Mouse (Mus musculus): ENCODE measurements around the gene Gm42688. TPM values are rescaled to one million over a fixed set of nuclear protein-coding genes. Genes with fewer than 3 reads are reported as not detected.
"Not testable (repeated sequence)": the region's sequence is repeated elsewhere in the genome, so short reads cannot be mapped to it uniquely, and the experiment has no call there.

Gene Gm42688
- polyA plus RNA-seq, 1 experiment from 2014 or later: 2.3 TPM

GRCm38 (mm10) chr6:83153485-83153884 lies 52.1 kb downstream of the Gm42688 start:
- no peak overlapping the region for H3K27ac ChIP-seq
- WGBS (ENCODE audit: insufficient replicate concordance): 52% methylated on average over 5 of the region's 5 CpGs
- peaks cover 14% of the 10 kb centered on the region for H3K36me3 ChIP-seq
- H3K4me2 ChIP-seq: no peak overlapping the region
- H3K4me3 ChIP-seq: no peak overlapping the region
- H3K27me3 ChIP-seq (replicated peaks): peaks cover 60% of the 10 kb centered on the region
- no peak overlapping the region for H3K9ac ChIP-seq
- no peak for ATAC-seq
- no peaks in the 10 kb centered on the region for H3K9me3 ChIP-seq (replicated peaks)
- H3K4me1 ChIP-seq: peaks cover 25% of the 10 kb centered on the region

GRCm38 (mm10) chr6:83155552-83156238 lies 54.3 kb downstream of the Gm42688 start:
- no peak overlapping the region for H3K27ac ChIP-seq
- no peak; the same call in 1 of the 2 replicates for ATAC-seq

DNA sequence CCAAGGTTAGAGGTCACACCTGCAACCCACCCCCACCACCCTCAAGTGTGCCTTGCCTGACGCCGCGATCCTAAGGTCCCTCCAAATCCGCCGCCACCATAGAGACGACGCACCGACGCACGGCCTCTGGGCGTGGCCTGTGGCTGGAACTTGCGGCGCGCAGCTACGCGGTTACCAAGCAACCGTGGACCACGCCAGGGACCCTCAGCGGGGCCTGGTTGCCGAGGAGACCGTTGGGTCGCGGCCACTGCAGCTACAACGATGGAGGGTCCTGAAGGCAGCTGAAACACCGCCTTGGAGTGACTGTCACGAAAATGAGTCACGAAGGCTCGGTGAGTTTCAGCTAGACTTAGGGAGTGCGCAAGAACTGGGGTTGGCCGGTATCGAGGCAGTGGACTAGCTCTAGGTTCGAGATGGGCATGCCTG lies 54.9 kb downstream of the Gm42688 start, which contains the start of the genes Wdr54 and 1700003E16Rik:
Gene Wdr54, minus strand, starts transcription at position 139 of the 426 bp plus-strand sequence.
Gene 1700003E16Rik, plus strand, starts transcription at position 146 of the 426 bp plus-strand sequence.
- Histone ChIP-seq H3K4me3 (peak within 1 kb of the TSS; percentile 55), H3K9me3 (replicated peaks) (no peaks in the 10 kb centered on the region), H3K4me1 (peaks cover 22% of the 10 kb centered on the region), H3K4me2 (peak within 1 kb of the TSS; percentile 84), H3K36me3 (no peaks in the 10 kb centered on the region; the same call in 1 of the 2 replicates), H3K27me3 (replicated peaks) (peaks cover 78% of the 10 kb centered on the region), H3K27ac (no peak within 1 kb of the TSS), H3K9ac (peak within 1 kb of the TSS; percentile 52)
- 3% methylated on average over 32 of the region's 32 CpGs for WGBS (ENCODE audit: insufficient replicate concordance)
- 0 out of 2 replicates have a peak, but pooled peaks have one; percentile 40 for ATAC-seq

More at GRCm38 (mm10) chr6:83155552-83156238, 54.3 kb downstream of the Gm42688 start:
- H3K27me3 ChIP-seq (replicated peaks): peaks cover 72% of the 10 kb centered on the region
- H3K9ac ChIP-seq: peak overlapping the region; percentile 52; the same call in 1 of the 2 replicates
- H3K4me1 ChIP-seq: peaks cover 25% of the 10 kb centered on the region
- peak overlapping the region; percentile 84 for H3K4me2 ChIP-seq
- no peaks in the 10 kb centered on the region for H3K9me3 ChIP-seq (replicated peaks)
- H3K4me3 ChIP-seq: peak overlapping the region; percentile 55
- WGBS (ENCODE audit: insufficient replicate concordance): 13% methylated on average over 23 of the region's 23 CpGs
- H3K36me3 ChIP-seq: peaks cover 2% of the 10 kb centered on the region

DNA sequence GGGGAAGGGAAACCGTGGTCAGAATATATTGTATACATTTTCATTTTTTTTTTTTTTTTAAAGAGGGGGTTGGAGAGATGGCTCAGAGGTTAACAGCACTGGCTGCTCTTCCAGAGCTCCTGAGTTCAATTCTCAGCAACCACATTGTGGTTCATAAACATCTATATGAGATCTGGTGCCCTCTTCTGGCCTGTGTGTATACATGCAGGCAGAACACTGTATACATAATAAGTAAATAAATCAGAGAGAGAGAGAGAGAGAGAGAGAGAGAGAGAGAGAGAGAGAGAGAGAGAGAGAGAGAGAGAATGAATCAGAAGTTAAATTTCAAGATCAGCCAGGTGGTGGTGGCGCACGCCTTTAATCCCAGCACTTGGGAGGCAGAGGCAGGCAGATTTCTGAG lies 58.0 kb downstream of the Gm42688 start:
- not testable (repeated sequence) for H3K27ac ChIP-seq; H3K36me3 ChIP-seq; ATAC-seq; H3K9me3 ChIP-seq (replicated peaks); H3K9ac ChIP-seq; H3K4me3 ChIP-seq; H3K4me2 ChIP-seq
- WGBS (ENCODE audit: insufficient replicate concordance): 17% methylated on average over 3 of the region's 3 CpGs
- Histone ChIP-seq H3K27me3 (replicated peaks) (peaks cover 75% of the 10 kb centered on the region), H3K4me1 (peaks cover 28% of the 10 kb centered on the region)

MicroRNA genes within 50 kb of the gene (microRNA counts, 519-probe panel; counts per million panel counts)
- microRNA mmu-miR-3470a+mmu-miR-3470b: 582 counts per million, percentile 70 among the panel's probes with 10 or more counts

Small RNAs within 50 kb of the gene (microRNA-seq; reads per million reads assigned to microRNA genes)
- not detected for gene Mir3470a

Other genes starting within 250 kb of the Gm42688 start
- 0.16 and 0.19 TPM in 2 replicates for gene Sema4f, start 161.8 kb upstream of the Gm42688 start, polyA plus RNA-seq (2016; fragmentation: Nextera tagmentation; extraction: Ambion mirVana)
- 8.8 and 10.1 TPM in 2 replicates for gene M1ap, start 154.7 kb upstream of the Gm42688 start, polyA plus RNA-seq (2016; fragmentation: Nextera tagmentation; extraction: Ambion mirVana)
- gene Dok1, start 68.1 kb upstream of the Gm42688 start, polyA plus RNA-seq (2016; fragmentation: Nextera tagmentation; extraction: Ambion mirVana): 22.2 and 22.6 TPM in 2 replicates
- 3.1 and 3.2 TPM in 2 replicates for gene Loxl3, start 67.4 kb upstream of the Gm42688 start, polyA plus RNA-seq (2016; fragmentation: Nextera tagmentation; extraction: Ambion mirVana)
- gene Aup1, start 47.1 kb upstream of the Gm42688 start, polyA plus RNA-seq (2016; fragmentation: Nextera tagmentation; extraction: Ambion mirVana): 215 and 233 TPM in 2 replicates
- 147 and 154 TPM in 2 replicates for gene Htra2, start 46.3 kb upstream of the Gm42688 start, polyA plus RNA-seq (2016; fragmentation: Nextera tagmentation; extraction: Ambion mirVana)
- gene Dqx1, start 43.8 kb upstream of the Gm42688 start, polyA plus RNA-seq (2016; fragmentation: Nextera tagmentation; extraction: Ambion mirVana): 5.0 and 5.4 TPM in 2 replicates
- 0.11 and 0.42 TPM in 2 replicates for gene Tlx2, start 31.3 kb upstream of the Gm42688 start, polyA plus RNA-seq (2016; fragmentation: Nextera tagmentation; extraction: Ambion mirVana)
- gene Pcgf1, start 23.7 kb upstream of the Gm42688 start, polyA plus RNA-seq (2016; fragmentation: Nextera tagmentation; extraction: Ambion mirVana): 20.8 and 23.3 TPM in 2 replicates
- gene Lbx2, start 15.2 kb upstream of the Gm42688 start, polyA plus RNA-seq (2016; fragmentation: Nextera tagmentation; extraction: Ambion mirVana): 0.25 and 0.44 TPM in 2 replicates
- gene Ccdc142, start within 50 bp of the Gm42688 start, polyA plus RNA-seq (2016; fragmentation: Nextera tagmentation; extraction: Ambion mirVana): 1.5 and 1.9 TPM in 2 replicates
- 101 and 105 TPM in 2 replicates for gene Mrpl53, start 7.4 kb downstream of the Gm42688 start, polyA plus RNA-seq (2016; fragmentation: Nextera tagmentation; extraction: Ambion mirVana)
- gene Mogs, start 13.9 kb downstream of the Gm42688 start, polyA plus RNA-seq (2016; fragmentation: Nextera tagmentation; extraction: Ambion mirVana): 83.5 and 86.9 TPM in 2 replicates
- gene Wbp1, start 19.9 kb downstream of the Gm42688 start, polyA plus RNA-seq (2016; fragmentation: Nextera tagmentation; extraction: Ambion mirVana): 35.0 and 37.9 TPM in 2 replicates
- 12.1 and 13.0 TPM in 2 replicates for gene Ino80b, start 23.8 kb downstream of the Gm42688 start, polyA plus RNA-seq (2016; fragmentation: Nextera tagmentation; extraction: Ambion mirVana)
- 11.8 and 12.6 TPM in 2 replicates for gene Rtkn, start 33.8 kb downstream of the Gm42688 start, polyA plus RNA-seq (2016; fragmentation: Nextera tagmentation; extraction: Ambion mirVana)
- gene Wdr54, start 54.8 kb downstream of the Gm42688 start, polyA plus RNA-seq (2016; fragmentation: Nextera tagmentation; extraction: Ambion mirVana): 0.81 and 1.1 TPM in 2 replicates
- gene 1700003E16Rik, start 54.8 kb downstream of the Gm42688 start, polyA plus RNA-seq (2016; fragmentation: Nextera tagmentation; extraction: Ambion mirVana): 0.19 and 0.35 TPM in 2 replicates
- gene Dctn1, start 64.3 kb downstream of the Gm42688 start, polyA plus RNA-seq (2016; fragmentation: Nextera tagmentation; extraction: Ambion mirVana): 46.9 and 48.2 TPM in 2 replicates
- 1.2 and 1.3 TPM in 2 replicates for gene Slc4a5, start 118.2 kb downstream of the Gm42688 start, polyA plus RNA-seq (2016; fragmentation: Nextera tagmentation; extraction: Ambion mirVana)
- 112 and 114 TPM in 2 replicates for gene Mthfd2, start 224.3 kb downstream of the Gm42688 start, polyA plus RNA-seq (2016; fragmentation: Nextera tagmentation; extraction: Ambion mirVana)
- gene Mob1a, start 224.4 kb downstream of the Gm42688 start, polyA plus RNA-seq (2016; fragmentation: Nextera tagmentation; extraction: Ambion mirVana): 58.6 and 59.9 TPM in 2 replicates
- gene Bola3, start 247.5 kb downstream of the Gm42688 start, polyA plus RNA-seq (2016; fragmentation: Nextera tagmentation; extraction: Ambion mirVana): 314 and 322 TPM in 2 replicates

All from liver, embryonic 12.5 days (tissue).